Mouse (Mus musculus) monocyte, adult 2 months (primary cell): ENCODE data around the gene Ocel1.

Experiments
- DNase-seq, 2 experiments: peaks; one replicate each; pipeline ENCODE4 v3.0.0; 2022; ENCODE audit warnings: low spot score in 2 of 2, low read depth in 1 of 2

Ocel1 gene

GRCm38 (mm10) chr8:71403107-71403885, 32.2 kb downstream of the Ocel1 start:
- DNase-seq, result no peak

DNA sequence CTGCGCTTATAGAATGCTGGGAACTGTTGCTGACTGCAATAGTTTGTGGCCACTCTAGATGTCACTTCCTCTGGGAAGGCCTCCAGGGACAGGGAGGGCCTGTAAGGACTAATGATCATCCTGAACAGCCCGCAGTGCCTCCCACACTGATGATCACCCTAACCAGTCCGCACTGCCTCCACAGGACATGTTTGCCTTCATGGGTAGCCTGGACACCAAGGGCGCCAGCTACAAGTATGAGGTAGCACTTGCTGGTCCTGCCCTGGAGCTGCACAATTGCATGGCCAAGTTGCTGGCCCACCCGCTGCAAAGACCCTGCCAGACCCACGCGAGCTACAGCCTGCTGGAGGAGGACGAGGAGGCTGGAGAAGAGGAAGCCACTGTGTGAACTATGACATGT, 32.9 kb downstream of the Ocel1 start:
- no peak for DNase-seq

GRCm38 (mm10) chr8:71404951-71405351, 33.9 kb downstream of the Ocel1 start:
- no peak for DNase-seq

- peak; percentile 95 to 98 for DNase-seq
These were observed 34.5 kb downstream of the Ocel1 start, which contains the start of gene Ankle1 for GRCm38 (mm10) chr8:71405401-71406098. Gene Ankle1 (plus strand): TSS chr8:71406010.

DNA sequence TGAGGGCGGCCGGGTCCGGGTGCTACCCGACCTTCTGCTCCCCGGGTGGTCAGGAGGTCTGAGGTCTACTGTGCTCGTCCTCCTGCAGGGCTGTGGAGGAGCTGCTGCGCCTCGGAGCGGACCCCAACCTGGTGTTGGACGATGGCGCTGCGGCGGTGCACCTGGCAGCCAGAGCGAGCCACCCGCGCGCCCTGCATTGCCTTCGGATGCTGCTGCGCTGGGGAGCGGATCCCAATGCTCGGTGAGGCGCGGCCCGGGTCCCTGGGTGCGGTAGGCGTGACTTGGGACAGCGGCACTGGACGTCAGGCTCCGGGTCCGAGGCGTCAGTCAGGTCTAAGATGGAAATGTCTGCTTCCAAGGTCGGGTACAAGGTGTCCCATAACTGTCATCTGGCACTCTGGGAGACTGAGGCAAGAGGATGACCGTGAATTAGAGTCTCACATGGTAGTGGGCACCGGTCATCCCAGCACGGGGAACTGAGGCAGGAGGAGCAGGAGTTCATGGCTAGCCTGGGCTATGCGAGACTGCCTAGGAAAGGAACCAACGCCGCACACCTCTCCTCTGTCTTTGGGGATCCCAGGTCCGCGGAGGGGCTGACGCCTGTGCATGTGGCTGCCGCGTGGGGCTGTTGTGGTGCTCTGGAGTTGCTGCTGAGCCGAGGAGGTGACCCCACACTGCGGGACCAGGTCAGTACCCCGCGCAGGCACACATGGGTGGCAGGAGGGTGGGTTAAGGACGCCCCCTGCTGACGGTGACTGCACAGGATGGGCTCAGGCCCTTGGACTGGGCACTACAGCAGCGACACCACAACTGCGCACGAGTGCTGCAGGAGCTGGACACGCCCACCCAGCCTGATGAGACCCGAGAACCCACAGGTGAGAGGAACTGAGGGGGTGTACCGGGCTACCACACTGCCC, 35.3 kb downstream of the Ocel1 start:
- peak; percentile 37 to 41 for DNase-seq

GRCm38 (mm10) chr8:71407441-71407840, 36.3 kb downstream of the Ocel1 start:
- DNase-seq, result no peak

GRCm38 (mm10) chr8:71408231-71408630, 37.1 kb downstream of the Ocel1 start:
- no peak for DNase-seq

DNA sequence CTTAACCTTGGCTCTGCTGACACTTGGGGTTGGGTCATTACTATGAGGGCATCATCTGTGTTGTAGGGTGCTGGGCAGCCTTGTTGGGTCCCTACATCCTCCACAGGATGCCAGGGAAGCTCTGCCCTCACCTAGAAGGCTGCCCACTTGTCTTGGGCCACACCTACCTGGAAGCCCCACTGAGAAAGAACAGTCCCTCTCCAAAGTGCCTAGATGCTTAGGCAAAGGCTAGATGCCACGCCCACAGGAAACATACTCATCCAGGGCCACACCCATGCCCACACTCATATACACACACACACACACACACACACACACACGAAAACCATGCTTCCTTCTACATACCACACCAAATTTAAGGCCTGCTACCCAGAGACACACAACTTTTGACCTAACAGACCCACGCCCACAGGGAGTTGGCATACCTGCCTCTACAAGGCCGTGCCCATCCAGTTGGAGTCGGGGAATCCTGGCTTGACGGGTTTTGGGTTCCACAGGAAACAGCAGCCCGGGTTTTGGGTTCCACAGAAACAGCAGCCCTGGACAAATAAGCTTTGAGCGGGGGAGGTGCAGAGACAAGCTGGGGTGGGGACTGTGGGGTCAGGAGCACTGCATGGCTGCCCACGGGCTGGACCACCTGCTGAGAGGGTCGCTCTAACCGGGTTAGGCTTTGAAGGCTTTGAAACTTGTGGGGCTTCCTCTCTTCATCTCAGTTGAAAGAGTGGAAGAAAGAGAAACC, 40.6 kb downstream of the Ocel1 start:
- no peak for DNase-seq

DNA sequence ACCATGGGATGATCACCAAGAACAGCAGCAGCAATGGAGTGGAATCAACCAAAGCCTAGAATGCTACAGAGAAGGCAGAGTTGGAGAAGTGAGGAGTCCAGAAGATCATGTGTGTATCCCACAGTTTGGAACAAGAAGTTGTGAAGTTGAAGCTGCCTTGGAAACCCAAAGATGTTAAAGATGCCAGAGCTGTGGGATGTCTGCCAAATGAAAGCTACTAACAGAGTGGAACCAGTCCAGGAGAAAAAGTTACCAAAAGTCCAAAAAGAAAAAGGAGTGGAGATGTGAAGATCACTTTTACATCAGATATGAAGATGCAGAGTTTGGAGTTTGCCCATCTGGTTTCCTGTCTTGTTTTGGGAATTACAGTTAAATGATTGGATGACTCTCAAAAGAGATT, 51.0 kb downstream of the Ocel1 start:
- no peak for DNase-seq
